Mouse (Mus musculus) ES-Bruce4 (cell line): Measurements from ENCODE around the gene Zfp82. TPM values are rescaled to one million over a fixed set of nuclear protein-coding genes. Genes with fewer than 3 reads are reported as not detected.

ENCODE experiments used
- H3K27ac ChIP-seq: 2 replicates; pipeline ENCODE4 v1.5.1; 2012; ENCODE audit warnings: low read length, inconsistent platforms; ENCODE audit not compliant: insufficient read depth
- H3K27me3 ChIP-seq: 2 replicates; pipeline ENCODE4 v1.6.1; 2012; ENCODE audit warnings: mild to moderate bottlenecking, low read length, inconsistent platforms; ENCODE audit not compliant: control insufficient read depth, poor library complexity, insufficient read depth, severe bottlenecking
- H3K36me3 ChIP-seq: 2 replicates; pipeline ENCODE4 v1.6.1; 2012; ENCODE audit warnings: inconsistent platforms, mild to moderate bottlenecking, low read length, moderate library complexity; ENCODE audit not compliant: control insufficient read depth, poor library complexity, insufficient read depth, severe bottlenecking
- H3K4me1 ChIP-seq: one replicate; pipeline ENCODE4 v1.8.1; 2011; ENCODE audit warnings: low read length; ENCODE audit not compliant: control insufficient read depth, insufficient read depth
- H3K4me3 ChIP-seq: 2 replicates; pipeline ENCODE4 v1.5.1; 2011; ENCODE audit warnings: low read depth, mild to moderate bottlenecking, low read length
- H3K9ac ChIP-seq: 2 replicates; pipeline ENCODE4 v1.6.1; 2012; ENCODE audit warnings: low read depth, mild to moderate bottlenecking, inconsistent platforms; ENCODE audit not compliant: poor library complexity, severe bottlenecking
- H3K9me3 ChIP-seq: replicated peaks from 2 replicates; pipeline ENCODE4 v1.6.1; 2012; ENCODE audit warnings: mild to moderate bottlenecking, low read length, inconsistent platforms; ENCODE audit not compliant: control insufficient read depth, poor library complexity, insufficient read depth, severe bottlenecking
- CTCF ChIP-seq: IDR thresholded peaks from one replicate; pipeline ENCODE4 v1.8.1; 2011; ENCODE audit warnings: low read depth, low read length
- EP300 ChIP-seq: IDR thresholded peaks from 2 replicates; pipeline ENCODE4 v1.6.1; 2011; ENCODE audit warnings: low read depth, low read length; ENCODE audit not compliant: insufficient read depth
- POLR2A ChIP-seq: IDR thresholded peaks from one replicate; pipeline ENCODE4 v1.8.1; 2011; ENCODE audit warnings: low read length; ENCODE audit not compliant: insufficient read depth
- polyA plus RNA-seq: library from polyadenylated mRNA; stranded (reverse); fragments of >200 nt; gene quantifications from 2 replicates; pipeline ENCODE4 v1.2.4, GENCODE M21; 2011; ENCODE audit warnings: low read depth; ENCODE audit not compliant: missing spikeins, insufficient read depth, insufficient read length

Gene Zfp82
- polyA plus RNA-seq, 1 experiment = 13.4 TPM

DNA sequence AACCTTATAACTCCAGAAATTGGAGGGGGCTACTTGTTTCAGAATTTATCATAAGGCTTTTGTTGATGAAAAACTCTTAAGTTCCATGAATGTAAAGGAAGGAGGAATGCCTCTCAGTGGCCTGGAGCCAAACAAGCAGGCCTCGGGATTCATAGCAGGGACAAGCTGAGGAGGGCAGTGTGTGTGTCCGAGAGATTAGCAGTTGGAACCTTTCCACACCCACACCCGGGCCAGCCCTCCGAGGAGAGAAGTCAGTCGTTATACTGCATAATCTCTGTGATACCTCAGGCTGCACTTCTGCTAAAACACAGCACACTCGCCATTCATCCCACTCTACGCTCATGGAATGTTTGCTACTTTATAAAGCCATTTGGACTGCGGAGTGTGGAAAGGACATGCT lies 48.9 kb downstream of the Zfp82 start:
- Histone ChIP-seq H3K9ac (no peak overlapping the region), H3K27ac (no peak overlapping the region), H3K4me1 (peaks cover 2% of the 10 kb centered on the region), H3K27me3 (no peaks in the 10 kb centered on the region), H3K9me3 (no peaks in the 10 kb centered on the region), H3K36me3 (peaks cover 43% of the 10 kb centered on the region), H3K4me3 (no peak overlapping the region)
- TF ChIP-seq CTCF = no peak
- no peak for TF ChIP-seq EP300
- TF ChIP-seq POLR2A = no peak

DNA sequence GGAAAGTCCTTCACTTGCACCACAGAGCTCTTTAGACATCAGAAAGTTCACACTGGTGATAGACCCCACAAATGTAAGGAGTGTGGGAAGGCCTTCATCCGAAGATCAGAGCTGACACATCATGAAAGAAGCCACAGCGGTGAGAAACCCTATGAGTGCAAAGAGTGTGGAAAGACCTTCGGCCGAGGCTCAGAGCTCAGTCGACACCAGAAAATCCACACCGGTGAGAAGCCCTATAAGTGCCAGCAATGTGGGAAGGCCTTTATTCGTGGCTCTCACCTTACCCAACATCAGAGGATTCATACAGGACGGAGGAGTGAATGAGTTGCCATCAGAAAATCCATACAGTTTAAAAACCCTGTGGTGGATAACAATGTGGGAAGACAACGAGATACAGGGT lies 49.4 kb downstream of the Zfp82 start:
- no peak for TF ChIP-seq EP300
- no peak for TF ChIP-seq CTCF
- no peak for TF ChIP-seq POLR2A
- H3K9ac ChIP-seq = no peak overlapping the region
- peaks cover 48% of the 10 kb centered on the region for H3K36me3 ChIP-seq
- no peak overlapping the region for H3K4me3 ChIP-seq
- H3K4me1 ChIP-seq = peaks cover 2% of the 10 kb centered on the region
- no peaks in the 10 kb centered on the region for H3K27me3 ChIP-seq
- H3K9me3 ChIP-seq = no peaks in the 10 kb centered on the region
- no peak overlapping the region for H3K27ac ChIP-seq

DNA sequence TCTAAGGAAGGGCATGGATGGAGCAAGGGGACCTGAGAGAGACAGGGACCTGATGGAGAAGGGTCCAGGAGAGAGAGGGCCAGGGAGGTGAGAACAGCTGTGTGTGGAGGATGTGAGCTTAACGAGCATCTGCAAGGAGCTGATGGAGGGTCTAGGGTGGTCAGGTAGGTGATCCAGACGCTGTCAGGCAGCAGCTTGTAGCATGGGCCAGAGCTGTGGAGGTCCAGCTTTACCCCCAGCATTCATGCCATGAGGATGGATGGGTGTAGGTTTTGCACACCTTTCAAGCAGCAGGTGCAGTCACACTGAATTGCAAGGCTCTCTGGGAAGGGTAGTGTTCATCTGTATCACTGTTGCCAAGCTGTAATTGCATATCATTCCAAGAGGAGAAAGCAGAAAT lies 53.2 kb downstream of the Zfp82 start:
- Histone ChIP-seq H3K4me3 (no peak overlapping the region), H3K36me3 (peaks cover 80% of the 10 kb centered on the region), H3K27ac (no peak overlapping the region), H3K4me1 (no peaks in the 10 kb centered on the region), H3K9ac (no peak overlapping the region), H3K27me3 (no peaks in the 10 kb centered on the region), H3K9me3 (no peaks in the 10 kb centered on the region)
- no peak for TF ChIP-seq POLR2A

DNA sequence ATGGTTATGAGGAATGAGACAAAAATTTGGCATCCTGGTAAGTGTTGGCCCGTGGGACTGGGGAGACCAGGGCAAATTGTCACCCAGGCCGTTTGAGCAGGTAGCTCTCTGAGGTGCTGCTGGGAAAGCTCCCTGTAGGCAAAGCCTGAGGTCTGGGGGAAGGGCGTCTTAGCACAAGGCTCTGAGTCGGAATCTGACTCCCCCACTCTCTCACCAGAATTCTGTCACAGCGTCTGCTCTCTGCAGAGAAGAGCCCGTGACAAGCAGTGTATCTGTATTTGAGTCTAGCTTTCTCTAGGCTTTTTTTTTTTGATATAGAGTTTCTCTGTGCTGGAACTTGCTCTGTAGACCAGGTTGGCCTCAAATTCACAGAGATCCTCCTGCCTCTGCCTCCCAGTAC lies 55.5 kb downstream of the Zfp82 start:
- Histone ChIP-seq H3K9ac (no peak overlapping the region), H3K4me1 (no peaks in the 10 kb centered on the region), H3K9me3 (no peaks in the 10 kb centered on the region), H3K4me3 (no peak overlapping the region), H3K27me3 (no peaks in the 10 kb centered on the region), H3K27ac (no peak overlapping the region), H3K36me3 (peaks cover 73% of the 10 kb centered on the region)
- TF ChIP-seq EP300 = no peak
- no peak for TF ChIP-seq CTCF
- no peak for TF ChIP-seq POLR2A

DNA sequence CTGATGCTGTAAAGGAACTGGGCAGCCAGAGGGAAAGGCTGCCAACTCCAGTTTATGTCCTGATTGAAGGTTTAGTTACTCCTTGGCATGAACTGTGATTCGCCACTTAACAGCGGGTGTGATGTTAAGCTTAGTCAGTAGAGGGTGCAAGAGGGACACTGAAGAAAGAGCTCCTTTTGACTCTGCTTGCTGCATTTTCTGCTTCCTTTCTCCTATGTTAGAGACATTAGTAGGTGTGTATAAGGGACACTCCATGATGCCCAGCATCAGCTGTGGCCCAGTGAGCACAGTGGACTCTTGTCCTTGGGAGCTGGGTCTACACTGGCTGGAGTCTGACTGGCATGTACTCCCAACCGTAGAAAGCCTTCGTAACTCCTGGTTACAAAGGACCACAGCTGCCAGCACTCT lies 59.7 kb downstream of the Zfp82 start:
- H3K36me3 ChIP-seq = peaks cover 60% of the 10 kb centered on the region
- H3K4me3 ChIP-seq = no peak overlapping the region

DNA sequence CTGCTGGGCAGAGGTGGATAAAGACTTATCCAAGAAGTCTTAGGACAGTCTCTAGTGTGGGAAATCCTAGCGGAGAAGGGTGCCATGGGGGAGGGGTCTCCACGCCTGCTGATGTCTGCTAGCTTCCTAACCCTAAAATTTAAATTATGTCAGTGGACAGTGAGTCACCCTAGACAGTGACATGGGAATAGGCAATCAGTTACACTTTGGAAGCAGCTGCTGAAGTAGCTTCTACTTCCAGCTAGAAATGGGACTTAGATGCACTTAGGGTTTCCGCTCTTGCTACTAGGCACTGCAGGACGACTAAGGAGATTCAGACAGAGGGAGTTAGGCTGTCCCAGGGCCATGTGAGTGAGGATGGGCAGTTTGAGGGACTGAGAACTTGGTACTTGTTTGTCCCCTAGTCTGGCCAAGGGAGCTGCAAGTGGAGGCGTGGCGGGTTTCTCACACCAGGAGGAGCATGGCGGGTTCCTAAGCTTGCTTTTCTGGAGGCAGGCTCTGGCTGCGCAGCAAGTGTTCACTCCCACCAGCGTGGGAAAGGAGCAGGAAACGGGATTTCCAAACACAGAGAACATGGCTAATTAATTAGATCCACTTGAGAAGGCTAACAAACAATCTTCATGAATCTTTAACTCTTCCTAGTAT lies 62.0 kb downstream of the Zfp82 start:
- H3K9me3 ChIP-seq = no peaks in the 10 kb centered on the region
- H3K36me3 ChIP-seq = peaks cover 60% of the 10 kb centered on the region
- no peak overlapping the region for H3K27ac ChIP-seq
- H3K9ac ChIP-seq = no peak overlapping the region
- no peaks in the 10 kb centered on the region for H3K4me1 ChIP-seq
- no peak for TF ChIP-seq CTCF
- no peak for TF ChIP-seq EP300
- no peak for TF ChIP-seq POLR2A
- no peak overlapping the region for H3K4me3 ChIP-seq
- no peaks in the 10 kb centered on the region for H3K27me3 ChIP-seq

More for the DNA sequence above, 59.7 kb downstream of the Zfp82 start:
- Histone ChIP-seq H3K9ac (no peak overlapping the region), H3K27ac (no peak overlapping the region), H3K27me3 (no peaks in the 10 kb centered on the region), H3K4me1 (no peaks in the 10 kb centered on the region), H3K9me3 (no peaks in the 10 kb centered on the region)
- no peak for TF ChIP-seq CTCF
- no peak for TF ChIP-seq POLR2A
- TF ChIP-seq EP300 = no peak
